Mouse (Mus musculus): ENCODE data around the gene Pdcl3.

Gene Pdcl3

DNA sequence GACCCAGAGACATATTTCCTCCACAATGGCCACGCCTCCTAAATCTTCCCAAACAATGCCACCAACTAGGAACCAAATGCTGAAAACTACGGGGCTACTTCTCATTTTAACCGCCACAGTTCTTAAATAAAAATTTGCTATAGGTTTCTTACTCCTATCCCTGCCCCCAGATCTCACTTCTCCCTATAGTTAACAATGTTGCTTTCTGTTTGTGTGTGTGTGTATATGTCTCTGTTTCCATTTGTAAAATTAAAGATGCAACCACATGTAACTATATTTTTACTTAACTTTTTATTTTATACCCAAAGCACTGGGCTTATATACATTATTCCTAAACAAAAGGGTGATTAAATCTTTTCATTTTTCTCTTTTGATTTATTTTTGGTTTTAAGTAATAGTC, at the start of gene Pdcl3:
Gene Pdcl3 (plus strand): TSS at position 301 of the 400 bp plus-strand sequence.
- DNase-seq, result no peak

- peak; percentile 51 for DNase-seq
Observed at GRCm38 (mm10) chr1:38936780-38937179, 48.6 kb upstream of the Pdcl3 start.

GRCm38 (mm10) chr1:38938849-38939248, 46.6 kb upstream of the Pdcl3 start, which contains the start of gene Nms:
Gene Nms (plus strand): TSS chr1:38939149.
- no peak for DNase-seq

DNA sequence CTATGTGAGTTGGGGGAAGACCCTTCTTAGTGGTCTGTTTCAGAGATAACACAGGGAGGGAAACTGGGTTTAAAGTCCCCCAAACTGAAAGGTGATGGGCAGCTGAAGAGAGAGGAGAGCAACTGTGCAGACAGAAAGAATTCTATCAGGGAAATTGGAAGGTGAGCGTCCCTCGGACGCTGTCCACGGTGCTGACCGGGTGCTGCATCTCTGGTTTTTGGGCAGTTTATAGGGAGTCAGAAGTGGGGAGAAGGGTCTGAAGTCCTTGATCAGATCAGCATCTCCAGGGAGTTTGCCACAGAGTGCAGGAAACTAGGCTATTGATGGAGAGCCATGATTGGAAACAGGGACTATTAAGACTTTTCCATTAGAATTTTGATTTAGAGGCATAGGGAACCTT, 45.8 kb upstream of the Pdcl3 start:
- peak; percentile 5 for DNase-seq

DNA sequence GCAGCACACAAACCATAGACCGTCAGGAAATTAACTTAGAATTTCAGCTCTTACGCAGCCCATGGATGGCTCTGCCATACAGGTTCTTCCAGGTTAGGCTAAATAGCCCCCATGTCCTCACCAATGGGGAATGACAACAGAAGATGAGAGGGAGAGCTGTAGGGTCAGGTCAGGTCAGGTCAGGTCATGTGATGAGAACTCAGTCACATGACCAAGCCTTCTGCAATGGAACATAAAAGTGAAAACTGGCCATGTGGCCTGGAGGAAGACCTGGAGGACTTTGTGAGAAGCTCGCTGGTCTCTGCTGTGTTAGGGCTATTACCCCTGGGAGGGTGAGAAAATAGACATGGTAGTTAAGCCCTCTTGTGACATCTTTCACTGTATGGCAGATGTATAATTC, 29.0 kb upstream of the Pdcl3 start:
- DNase-seq, result no peak

- DNase-seq, result no peak
Observed at GRCm38 (mm10) chr1:38969116-38969515, 16.3 kb upstream of the Pdcl3 start.

- no peak for DNase-seq
Observed at GRCm38 (mm10) chr1:38971712-38972111, 13.7 kb upstream of the Pdcl3 start.

DNA sequence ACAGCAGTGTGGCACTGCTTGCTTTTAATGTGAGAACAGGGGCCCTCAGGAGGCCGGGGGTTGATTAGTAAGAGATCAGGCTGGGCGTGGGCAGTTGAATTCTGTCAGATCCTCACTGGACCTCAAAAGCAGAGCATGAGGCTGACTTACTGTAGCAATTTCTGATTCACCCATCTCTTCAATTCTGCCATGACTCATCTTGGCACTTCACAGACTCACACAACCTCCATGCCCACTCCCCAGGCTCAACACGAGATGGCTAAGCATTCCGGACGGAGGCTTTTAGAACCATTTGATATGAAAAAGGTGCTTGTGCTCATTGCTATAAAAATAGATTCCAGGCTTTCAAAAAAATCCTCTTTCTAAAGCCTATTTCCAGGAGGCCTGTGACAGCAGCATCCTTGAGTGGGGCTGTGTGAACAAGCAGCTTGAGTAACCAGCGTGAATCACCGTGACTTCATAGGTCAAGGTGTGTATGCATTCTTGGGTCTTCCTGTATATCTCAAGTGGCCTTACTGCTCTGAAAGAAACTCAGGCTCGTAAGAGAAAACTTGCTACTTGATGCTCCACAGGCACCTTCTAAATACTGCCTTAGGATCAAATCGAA, 12.3 kb upstream of the Pdcl3 start:
- no peak for DNase-seq

DNA sequence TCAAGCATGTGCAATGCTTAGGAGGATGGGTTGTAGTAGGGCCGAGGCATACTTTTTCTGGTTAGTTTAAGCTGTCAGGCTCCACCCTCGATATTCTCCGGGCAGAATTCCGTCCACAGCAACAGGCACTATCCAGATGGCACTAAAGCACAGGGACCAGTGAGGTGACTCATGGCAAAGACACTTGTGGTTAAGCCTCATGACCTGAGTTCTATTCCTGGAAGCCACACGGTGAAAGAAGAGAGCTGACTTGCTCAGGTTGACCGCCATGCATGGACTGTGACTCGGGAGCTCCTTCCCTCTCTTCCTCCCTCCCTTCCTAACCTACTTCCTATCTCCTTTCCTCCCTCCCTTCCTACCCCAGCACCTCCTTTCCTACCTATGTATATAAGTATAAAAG, 5.5 kb upstream of the Pdcl3 start:
- no peak for DNase-seq

GRCm38 (mm10) chr1:38983870-38984269, 1.5 kb upstream of the Pdcl3 start:
- no peak for DNase-seq

DNA sequence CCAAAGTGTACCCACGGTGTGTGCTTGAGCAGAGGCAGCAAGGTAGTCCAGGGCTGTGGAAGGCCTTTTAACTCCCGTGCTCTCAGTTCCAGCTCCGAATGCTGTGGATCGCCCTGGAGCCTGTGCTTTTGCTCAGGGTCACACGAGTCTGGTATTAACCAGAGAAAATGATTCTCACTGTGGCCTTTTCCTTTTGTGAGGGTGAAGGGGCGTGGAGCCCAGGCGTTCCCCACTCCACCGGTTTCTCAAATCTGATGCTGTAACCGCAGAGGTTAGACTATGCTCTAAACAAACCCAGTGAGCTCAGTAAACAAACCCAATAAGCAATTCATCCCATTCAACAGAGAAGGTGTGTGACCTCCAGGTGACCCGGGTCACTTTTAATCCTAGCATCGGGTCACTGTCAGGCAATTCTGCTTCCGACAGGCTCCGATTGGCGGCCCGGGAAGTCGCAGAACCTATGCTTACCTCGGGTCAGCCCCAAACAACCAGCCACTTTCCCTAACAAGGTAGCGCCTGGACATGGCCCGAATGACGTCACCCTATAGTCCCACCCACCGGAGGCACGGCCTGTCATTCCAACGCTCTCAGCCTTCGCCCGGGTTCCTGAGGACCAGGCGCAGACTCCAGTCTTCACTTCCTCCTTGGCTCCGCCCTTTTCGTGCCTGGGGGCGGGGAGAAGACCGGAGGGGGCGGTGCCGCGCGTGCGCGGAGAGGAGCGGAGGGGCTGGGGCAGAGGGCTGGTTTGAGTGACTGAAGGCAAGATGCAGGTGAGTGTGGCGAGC, 1.9 kb downstream of the Pdcl3 start:
- peak; percentile 99 for DNase-seq

GRCm38 (mm10) chr1:38987865-38988211, 2.4 kb downstream of the Pdcl3 start:
- no peak for DNase-seq

DNA sequence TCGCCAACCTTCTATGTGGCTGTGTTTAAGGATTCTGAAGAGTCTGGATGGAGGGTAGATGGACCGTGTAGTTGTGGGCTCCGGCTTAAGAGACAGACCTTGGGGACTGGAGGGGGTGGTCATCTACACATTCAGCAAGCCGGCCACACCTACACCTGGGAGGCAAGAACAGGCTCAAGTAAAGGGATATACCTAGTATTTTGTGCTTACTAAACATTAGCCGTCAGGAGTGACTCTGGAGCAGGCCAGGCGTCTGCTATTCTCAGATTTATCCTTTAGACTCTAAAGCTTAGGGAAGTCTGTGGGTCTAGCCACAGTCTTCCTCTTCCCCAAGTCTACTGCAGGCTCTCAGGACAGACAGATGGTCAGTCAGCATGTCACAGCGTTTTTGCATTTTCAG, 2.9 kb downstream of the Pdcl3 start:
- DNase-seq, result no peak

- no peak for DNase-seq
Observed at GRCm38 (mm10) chr1:38992365-38992764, 7.0 kb downstream of the Pdcl3 start.

DNA sequence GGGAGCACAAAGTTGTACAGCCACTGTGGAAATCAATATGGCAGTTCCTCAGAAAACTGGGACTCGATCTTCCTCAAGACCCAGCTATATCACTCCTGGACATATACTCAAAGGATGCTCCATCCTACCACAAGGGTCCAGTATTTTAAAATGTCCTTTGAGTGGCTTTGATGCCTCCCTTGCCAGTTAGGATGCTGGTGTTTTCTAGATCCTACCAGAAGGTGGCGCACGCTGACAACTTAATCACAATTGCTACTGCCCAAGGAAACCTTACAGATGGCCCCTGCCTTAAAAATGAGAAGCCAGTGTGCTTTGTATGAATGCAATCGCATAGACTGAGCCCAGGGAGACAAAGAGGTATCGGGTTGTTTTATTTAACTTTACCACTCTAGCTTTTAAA, 15.7 kb downstream of the Pdcl3 start:
- peak; percentile 80 for DNase-seq

DNA sequence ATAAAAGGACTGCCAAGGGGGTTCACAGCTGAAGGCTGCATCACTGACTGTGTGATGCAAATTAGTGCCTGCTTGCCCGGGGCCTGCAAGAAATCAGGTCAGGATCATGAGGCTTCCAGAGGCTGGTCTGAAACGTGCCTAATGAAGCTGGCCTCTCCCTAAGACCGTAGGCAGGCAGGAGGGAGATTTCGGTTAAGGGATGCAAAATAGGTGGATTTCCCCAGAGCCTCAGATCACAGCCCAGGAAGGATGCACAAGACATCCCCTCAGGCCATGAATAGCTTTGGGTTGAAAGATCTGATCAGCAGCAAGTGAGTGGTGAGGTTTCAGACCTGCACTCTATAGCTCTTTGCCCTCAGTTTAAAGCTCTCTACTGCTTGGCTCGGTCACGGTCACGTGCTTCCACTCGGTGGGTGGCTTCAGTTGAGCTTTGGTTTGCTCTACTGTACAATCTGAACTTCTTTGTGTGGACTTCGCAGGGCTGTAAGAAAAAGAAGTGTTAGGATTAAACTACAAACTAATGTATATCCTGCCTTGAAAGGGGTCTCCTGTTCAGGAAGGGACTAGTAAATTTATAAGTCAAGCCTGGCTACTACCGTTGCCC, 20.4 kb downstream of the Pdcl3 start:
- no peak for DNase-seq

- DNase-seq, result no peak
Observed at GRCm38 (mm10) chr1:39006830-39007829, 21.7 kb downstream of the Pdcl3 start.

DNA sequence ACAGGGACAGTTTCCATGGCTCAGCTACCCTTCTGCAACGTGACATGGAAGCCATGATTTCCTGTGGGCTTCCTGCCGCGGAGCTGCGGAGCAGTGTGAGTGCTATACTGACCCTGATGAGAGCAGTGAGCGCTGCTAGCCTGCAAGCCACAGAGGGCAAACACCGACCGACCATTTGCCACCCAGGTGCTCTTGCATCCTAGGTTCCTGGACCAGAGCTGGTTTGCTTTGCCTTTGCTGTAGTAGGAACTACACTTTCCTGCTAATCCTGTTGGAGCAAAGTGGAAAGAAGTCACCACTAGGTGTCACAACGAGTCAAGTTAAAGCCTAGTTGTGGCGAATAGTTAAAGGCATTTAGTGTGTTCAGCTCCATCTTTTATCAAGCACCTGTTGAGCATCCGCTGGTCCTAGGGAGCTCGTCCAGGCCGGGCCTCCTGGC, 25.2 kb downstream of the Pdcl3 start:
- DNase-seq, result peak; percentile 79

- DNase-seq, result no peak
Observed at GRCm38 (mm10) chr1:39012576-39012975, 27.2 kb downstream of the Pdcl3 start.

GRCm38 (mm10) chr1:39013843-39014242, 28.4 kb downstream of the Pdcl3 start:
- DNase-seq, result no peak

GRCm38 (mm10) chr1:39015529-39015928, 30.1 kb downstream of the Pdcl3 start:
- no peak for DNase-seq

DNA sequence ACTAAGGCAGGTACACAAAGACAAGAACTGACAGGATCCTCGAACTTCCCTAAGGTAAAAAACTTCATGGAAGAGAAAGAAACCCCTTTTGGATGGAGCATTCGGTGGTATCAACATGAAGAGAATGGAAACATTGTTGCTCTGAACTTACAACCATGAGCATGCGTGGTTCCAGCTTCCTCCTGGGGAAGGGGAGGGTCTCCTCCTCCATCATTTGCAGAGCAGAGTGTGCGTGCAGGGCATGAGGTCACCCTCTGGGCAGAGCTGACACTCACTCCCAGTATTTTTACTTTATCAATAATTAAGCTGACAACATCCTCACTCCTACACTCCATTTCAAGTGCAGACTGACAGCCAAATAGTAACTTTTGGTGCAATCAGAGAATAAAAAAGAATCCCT, 32.5 kb downstream of the Pdcl3 start:
- no peak for DNase-seq

GRCm38 (mm10) chr1:39025142-39025541, 39.7 kb downstream of the Pdcl3 start:
- DNase-seq, result peak; percentile 87

Measured in thymus, postnatal 25 days (tissue).